Mouse (Mus musculus): Measurements from ENCODE around the gene Peli2.

DNA sequence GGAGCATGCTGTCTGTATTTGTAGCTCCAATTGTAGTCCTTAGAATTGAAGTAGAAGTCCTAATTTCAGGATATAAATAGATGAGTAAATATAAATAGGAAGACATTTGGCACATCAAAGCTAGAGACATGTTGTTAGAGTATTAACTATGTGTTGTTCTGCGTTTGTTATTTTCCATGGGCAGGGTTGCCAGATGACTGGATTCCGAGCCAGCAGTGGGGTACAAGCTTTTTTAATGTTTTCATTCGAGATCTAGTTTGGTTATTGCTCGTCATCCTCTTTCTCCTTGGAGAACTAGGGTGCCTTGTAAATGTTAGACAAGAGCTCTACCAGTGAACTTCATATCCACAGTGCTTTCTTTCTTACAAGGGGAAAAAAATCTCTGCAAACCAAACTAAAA is 78.9 kb downstream of the Peli2 start:
- no peak for TF ChIP-seq ZC3H11A (IDR thresholded peaks at IDR 0.05; ENCODE audit: borderline replicate concordance, low read depth, low read length)
- no peak for TF ChIP-seq ZNF384 (IDR thresholded peaks at IDR 0.05; ENCODE audit: low read depth, low read length)
- no peak for TF ChIP-seq MAFK (IDR thresholded peaks at IDR 0.05; ENCODE audit: insufficient read depth, low read depth, low read length)

Data from ES-E14 (cell line).